Mouse (Mus musculus) liver, embryonic 16.5 days (tissue): ENCODE data around the gene Fus. TPM values are rescaled to one million over a fixed set of nuclear protein-coding genes. Genes with fewer than 3 reads are reported as not detected.

ENCODE experiments used
- ATAC-seq: fragments of 200-750 bp; cut with Nextera tagmentation; 2 replicates; pipeline ENCODE4 v1.8.0; 2017; ENCODE audit warnings: low read depth, mild to moderate bottlenecking, moderate number of reproducible peaks, moderate library complexity
- H3K27ac ChIP-seq: fragments of 300-500 bp; sonication (generic); 2 replicates; pipeline ENCODE4 v1.5.1; 2014; ENCODE audit warnings: mild to moderate bottlenecking, low read length
- H3K27me3 ChIP-seq: fragments of 300-500 bp; sonication (generic); 2 replicates; pipeline ENCODE4 v1.6.1; 2014; ENCODE audit warnings: low read depth, low read length, mixed read lengths; ENCODE audit not compliant: control insufficient read depth, insufficient read depth
- H3K36me3 ChIP-seq: fragments of 300-500 bp; sonication (generic); 2 replicates; pipeline ENCODE4 v1.6.1; 2014; ENCODE audit warnings: mild to moderate bottlenecking; ENCODE audit not compliant: control insufficient read depth, insufficient read depth
- H3K4me1 ChIP-seq: fragments of 300-500 bp; sonication (generic); 2 replicates; pipeline ENCODE4 v1.6.1; 2014; ENCODE audit warnings: low read depth, low read length, mixed read lengths; ENCODE audit not compliant: control insufficient read depth
- H3K4me2 ChIP-seq: fragments of 300-500 bp; sonication (generic); 2 replicates; pipeline ENCODE4 v1.6.1; 2014; ENCODE audit warnings: low read depth, low read length, mixed read lengths
- H3K4me3 ChIP-seq: fragments of 300-500 bp; sonication (generic); 2 replicates; pipeline ENCODE4 v1.5.1; 2014; ENCODE audit warnings: low read depth, mild to moderate bottlenecking, low read length
- H3K9ac ChIP-seq: fragments of 300-500 bp; sonication (generic); 2 replicates; pipeline ENCODE4 v1.6.1; 2014; ENCODE audit warnings: low read depth, low read length
- H3K9me3 ChIP-seq: fragments of 300-500 bp; sonication (generic); replicated peaks from 2 replicates; pipeline ENCODE4 v1.6.1; 2016; ENCODE audit warnings: low read length; ENCODE audit not compliant: control insufficient read depth
- WGBS: fragments of 180-500 bp; shearing (Covaris S2); extraction: QIAGEN DNeasy Blood & Tissue Kit; methylation state at CpG from one replicate; pipeline ENCODE4 v1.1.7; 2014; ENCODE audit not compliant: insufficient replicate concordance; 5-methylcytosine and 5-hydroxymethylcytosine counted together
- polyA plus RNA-seq: library from polyadenylated mRNA; unstranded; fragments of >200 nt; fragmentation: Nextera tagmentation; extraction: Ambion mirVana; gene quantifications from 2 replicates; pipeline ENCODE4 v1.2.1, GENCODE M21; 2015

Fus gene
- polyA plus RNA-seq, 1 experiment from 2014 or later: 92.3 TPM

DNA sequence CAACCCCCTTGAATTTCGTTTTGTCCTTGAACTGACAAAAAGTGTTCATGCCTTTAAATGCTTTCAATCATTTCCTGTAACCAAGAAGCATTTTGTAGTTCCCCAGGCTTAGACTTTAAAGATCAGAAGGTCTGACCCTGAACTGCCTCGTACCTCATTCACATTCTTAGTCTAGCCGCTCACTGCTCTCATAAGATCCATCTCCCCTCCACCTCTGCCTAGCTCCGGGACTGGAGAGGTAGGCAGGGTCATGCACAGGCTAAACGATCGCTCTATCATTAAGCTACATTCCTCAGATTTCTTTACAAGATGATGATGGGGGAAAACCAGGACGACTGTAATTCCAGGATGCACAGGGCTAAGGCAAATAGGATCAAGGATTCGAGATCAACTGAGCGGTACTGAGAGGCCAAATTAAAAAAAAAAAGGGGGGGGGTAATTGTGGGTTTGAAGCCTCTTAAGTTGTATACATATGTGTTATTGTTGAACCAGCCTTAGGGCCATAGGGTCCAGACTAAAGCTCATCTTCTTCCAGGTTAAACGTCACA is 812 bp upstream of the Fus start:
- H3K9me3 ChIP-seq: no peaks in the 10 kb centered on the region
- H3K27ac ChIP-seq: peak overlapping the region; percentile 95
- WGBS: 21% methylated on average over 10 of the region's 10 CpGs
- H3K4me1 ChIP-seq: peaks cover 17% of the 10 kb centered on the region
- H3K36me3 ChIP-seq: peaks cover 16% of the 10 kb centered on the region
- H3K9ac ChIP-seq: peak overlapping the region; percentile 95
- H3K4me2 ChIP-seq: peak overlapping the region; percentile 90
- no peak for ATAC-seq
- H3K27me3 ChIP-seq: no peaks in the 10 kb centered on the region
- H3K4me3 ChIP-seq: peak overlapping the region; percentile 95

DNA sequence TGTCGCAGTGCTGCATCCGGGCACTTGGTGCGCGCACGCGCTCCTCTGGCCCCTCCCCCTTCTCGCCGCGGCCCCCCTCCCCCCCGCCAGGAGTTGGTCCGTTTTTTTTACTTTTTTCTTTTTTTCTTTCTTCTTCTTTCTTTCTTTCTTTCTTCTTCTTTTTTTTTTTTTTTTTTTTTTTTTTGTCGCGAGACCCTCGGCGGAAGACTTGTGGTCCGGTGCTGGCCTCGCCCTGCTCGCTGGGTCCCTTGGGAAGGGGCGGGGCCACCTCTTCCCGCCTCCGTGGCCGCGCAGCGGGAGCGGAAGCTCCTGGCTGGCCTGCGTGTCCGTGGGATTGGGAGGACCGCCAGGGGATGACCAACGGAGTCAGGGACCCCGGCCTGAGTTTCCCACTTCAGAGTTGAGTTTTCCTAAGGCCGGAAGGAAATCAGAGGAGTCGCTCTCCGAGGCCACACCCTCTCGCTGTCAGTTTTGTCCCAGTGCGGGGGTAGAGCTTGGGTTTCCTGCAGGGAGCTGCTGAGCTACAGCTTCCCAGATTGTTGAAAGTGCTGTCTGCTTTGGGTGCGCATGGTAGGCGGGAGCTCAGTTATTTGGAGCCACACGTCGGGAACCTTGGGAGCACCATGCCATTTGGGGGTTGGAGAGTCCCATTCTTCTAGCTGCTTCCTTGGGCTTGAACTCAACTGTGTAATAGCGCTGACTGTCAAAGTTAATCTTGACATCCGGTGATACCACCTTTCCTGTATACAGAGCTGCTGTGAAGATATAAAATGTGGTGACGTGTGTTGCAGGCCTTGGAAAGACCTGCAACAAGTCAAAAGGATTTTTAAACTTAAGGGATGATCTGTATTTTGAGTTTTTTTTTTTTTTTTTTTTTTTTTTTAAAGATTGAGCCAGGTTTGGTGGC is 918 bp downstream of the Fus start:
- H3K27ac ChIP-seq: peak overlapping the region; percentile 95
- H3K4me3 ChIP-seq: peak overlapping the region; percentile 95
- H3K36me3 ChIP-seq: peaks cover 32% of the 10 kb centered on the region
- peaks cover 21% of the 10 kb centered on the region for H3K4me1 ChIP-seq
- peak overlapping the region; percentile 95 for H3K9ac ChIP-seq
- H3K4me2 ChIP-seq: peak overlapping the region; percentile 90
- peak; percentile 67 for ATAC-seq
- no peaks in the 10 kb centered on the region for H3K27me3 ChIP-seq
- no peaks in the 10 kb centered on the region for H3K9me3 ChIP-seq
- under 1% methylated on average over 42 of the region's 42 CpGs for WGBS

DNA sequence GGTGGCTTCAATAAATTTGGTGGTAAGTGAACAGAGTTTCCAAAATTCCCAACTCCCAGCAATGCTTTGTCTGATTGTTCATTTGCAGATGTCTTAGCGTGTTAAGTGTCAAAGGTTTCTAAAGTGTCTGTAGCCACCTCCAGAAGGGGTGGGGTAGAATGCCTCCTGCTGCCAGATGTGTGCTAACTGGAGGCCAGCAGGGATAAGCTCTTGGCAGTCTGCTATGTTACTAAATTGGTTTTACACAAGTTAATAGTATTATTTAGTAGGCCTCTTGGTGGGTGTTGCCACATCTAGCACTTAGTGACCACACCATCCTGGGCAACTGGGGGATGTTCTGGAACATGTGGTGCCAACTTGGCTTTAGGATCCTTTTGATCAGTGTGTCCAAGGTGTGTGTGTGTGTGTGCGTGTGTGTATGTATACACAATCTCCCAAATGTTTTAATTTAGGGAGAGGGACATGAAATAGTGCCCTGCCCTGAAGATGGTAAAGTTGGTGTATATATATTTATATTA is 7.2 kb downstream of the Fus start:
- no peak for ATAC-seq
- Histone ChIP-seq H3K4me2 (no peak overlapping the region), H3K27me3 (no peaks in the 10 kb centered on the region), H3K27ac (no peak overlapping the region), H3K9ac (no peak overlapping the region), H3K36me3 (peaks cover 83% of the 10 kb centered on the region), H3K9me3 (no peaks in the 10 kb centered on the region), H3K4me3 (no peak overlapping the region), H3K4me1 (peaks cover 6% of the 10 kb centered on the region)
- 82% methylated on average over 2 of the region's 2 CpGs for whole genome bisulfite sequencing

DNA sequence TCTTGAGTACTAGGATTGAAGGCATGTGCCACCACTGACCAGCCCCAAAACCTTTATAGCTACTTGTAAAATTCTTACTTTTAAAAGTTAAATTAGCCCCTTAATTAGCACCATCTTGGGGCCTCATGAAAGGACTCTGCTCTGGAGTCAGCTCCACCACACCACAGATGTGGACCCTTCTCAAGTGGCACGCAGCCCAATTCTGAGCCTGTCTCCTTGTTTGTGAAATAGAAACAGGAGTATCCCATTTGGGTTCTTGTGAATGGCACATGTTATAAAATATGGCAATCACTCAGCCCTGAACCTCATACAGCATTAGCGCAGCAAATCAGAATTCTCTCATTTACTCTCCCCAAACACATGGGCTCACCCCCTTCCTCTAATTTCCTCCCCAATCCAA is 11.6 kb downstream of the Fus start:
- Histone ChIP-seq H3K27me3 (no peaks in the 10 kb centered on the region), H3K9ac (no peak overlapping the region), H3K4me2 (no peak overlapping the region), H3K36me3 (peaks cover 87% of the 10 kb centered on the region), H3K4me1 (no peaks in the 10 kb centered on the region), H3K27ac (no peak overlapping the region), H3K4me3 (no peak overlapping the region), H3K9me3 (no peaks in the 10 kb centered on the region)
- WGBS: 94% methylated on average over 2 of the region's 2 CpGs
- no peak for ATAC-seq

DNA sequence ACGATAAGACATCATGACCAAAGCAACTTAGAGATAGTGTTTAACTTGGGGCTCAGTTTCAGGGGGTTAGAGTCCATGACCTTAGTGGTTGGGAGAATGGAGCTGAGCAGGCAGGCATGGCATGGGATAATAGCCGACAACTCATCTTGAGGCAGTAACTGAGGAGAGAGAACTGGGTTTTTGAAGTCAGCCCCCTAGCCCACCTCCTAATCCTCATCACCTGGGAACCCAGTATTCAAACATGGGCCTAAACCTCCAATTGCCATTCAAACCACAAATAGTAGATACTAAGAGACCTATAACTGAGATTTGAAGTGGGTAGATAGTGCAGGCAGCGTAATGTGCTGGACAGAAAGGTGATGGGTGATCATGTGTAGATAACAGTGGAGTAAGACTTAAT is 13.3 kb downstream of the Fus start:
- Histone ChIP-seq H3K36me3 (peaks cover 85% of the 10 kb centered on the region), H3K4me1 (no peaks in the 10 kb centered on the region), H3K27ac (no peak overlapping the region), H3K4me2 (no peak overlapping the region), H3K4me3 (no peak overlapping the region), H3K27me3 (no peaks in the 10 kb centered on the region), H3K9me3 (no peaks in the 10 kb centered on the region), H3K9ac (no peak overlapping the region)
- no peak for ATAC-seq
- 87% methylated on average over 3 of the region's 3 CpGs for WGBS

DNA sequence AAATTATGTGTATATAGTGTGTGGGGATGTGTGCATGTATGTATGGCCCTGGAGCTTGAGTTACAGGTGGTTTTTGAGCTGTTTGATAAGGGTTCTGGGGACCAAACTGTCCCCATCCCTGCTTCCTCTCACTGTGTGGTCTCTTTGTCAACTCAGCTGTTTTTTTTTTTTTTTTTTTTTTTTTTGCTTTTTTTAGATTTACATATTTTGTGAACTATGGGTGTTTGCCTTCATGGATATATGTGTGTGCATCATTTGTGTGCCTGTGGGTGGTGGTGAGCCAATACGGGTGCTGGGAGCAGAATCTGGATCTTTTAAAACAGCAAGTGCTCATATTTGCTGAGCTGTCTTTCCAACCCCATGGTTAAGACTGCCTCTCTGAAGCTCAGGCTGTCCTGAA is 21.6 kb downstream of the Fus start:
- 70% methylated on average over 1 of the region's 1 CpGs for WGBS
- no peaks in the 10 kb centered on the region for H3K9me3 ChIP-seq
- no peak overlapping the region for H3K4me2 ChIP-seq
- H3K4me1 ChIP-seq: peaks cover 27% of the 10 kb centered on the region
- no peaks in the 10 kb centered on the region for H3K27me3 ChIP-seq
- no peak overlapping the region for H3K4me3 ChIP-seq
- no peak overlapping the region for H3K9ac ChIP-seq
- no peak for ATAC-seq
- no peak overlapping the region for H3K27ac ChIP-seq
- peaks cover 29% of the 10 kb centered on the region for H3K36me3 ChIP-seq

DNA sequence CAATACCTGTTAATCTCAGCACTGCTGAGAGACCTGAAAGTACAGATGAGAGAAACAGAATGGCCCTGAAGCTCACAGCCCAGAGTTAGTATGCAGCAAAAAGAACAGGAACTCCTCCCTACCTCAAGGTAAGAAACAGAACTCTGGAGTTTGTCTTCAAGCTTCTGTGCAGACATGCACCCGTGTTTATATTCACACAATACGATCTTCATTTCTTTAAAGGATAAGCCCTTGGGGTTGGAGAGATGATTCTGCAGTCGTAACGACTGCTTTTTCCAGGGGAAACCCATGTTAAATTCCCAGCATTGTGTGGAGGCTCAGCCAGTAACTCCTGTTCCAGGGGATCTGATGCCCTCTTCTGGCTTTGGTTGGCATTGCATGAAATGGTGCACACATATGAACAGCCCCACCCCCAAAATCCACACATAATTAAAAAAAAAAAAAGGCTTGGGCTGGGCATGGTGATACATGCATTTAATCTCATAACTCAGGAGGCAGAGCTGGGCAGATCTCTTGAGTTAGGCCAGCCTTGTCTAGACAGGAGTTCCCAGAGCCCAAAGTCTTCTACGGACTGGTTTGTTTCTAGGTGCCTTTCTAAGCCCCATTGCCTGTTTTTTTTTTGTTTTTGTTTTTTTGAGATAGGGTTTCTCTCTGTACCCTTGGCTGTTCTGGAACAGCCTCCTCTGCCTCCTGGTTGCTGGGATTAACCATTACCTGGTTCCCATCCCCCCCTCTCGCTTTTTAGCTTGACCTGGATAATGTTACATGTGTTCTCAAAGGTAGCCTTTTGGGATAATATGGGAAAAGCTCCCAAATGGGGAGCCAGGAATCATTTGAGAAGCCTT is 24.6 kb downstream of the Fus start:
- Histone ChIP-seq H3K9ac (no peak overlapping the region), H3K36me3 (peaks cover 10% of the 10 kb centered on the region), H3K27ac (no peak overlapping the region), H3K4me2 (peak overlapping the region; percentile 62), H3K4me1 (peaks cover 27% of the 10 kb centered on the region), H3K9me3 (no peaks in the 10 kb centered on the region), H3K4me3 (no peak overlapping the region), H3K27me3 (no peaks in the 10 kb centered on the region)
- WGBS: 37% methylated on average over 6 of the region's 6 CpGs
- ATAC-seq: peak; percentile 42

DNA sequence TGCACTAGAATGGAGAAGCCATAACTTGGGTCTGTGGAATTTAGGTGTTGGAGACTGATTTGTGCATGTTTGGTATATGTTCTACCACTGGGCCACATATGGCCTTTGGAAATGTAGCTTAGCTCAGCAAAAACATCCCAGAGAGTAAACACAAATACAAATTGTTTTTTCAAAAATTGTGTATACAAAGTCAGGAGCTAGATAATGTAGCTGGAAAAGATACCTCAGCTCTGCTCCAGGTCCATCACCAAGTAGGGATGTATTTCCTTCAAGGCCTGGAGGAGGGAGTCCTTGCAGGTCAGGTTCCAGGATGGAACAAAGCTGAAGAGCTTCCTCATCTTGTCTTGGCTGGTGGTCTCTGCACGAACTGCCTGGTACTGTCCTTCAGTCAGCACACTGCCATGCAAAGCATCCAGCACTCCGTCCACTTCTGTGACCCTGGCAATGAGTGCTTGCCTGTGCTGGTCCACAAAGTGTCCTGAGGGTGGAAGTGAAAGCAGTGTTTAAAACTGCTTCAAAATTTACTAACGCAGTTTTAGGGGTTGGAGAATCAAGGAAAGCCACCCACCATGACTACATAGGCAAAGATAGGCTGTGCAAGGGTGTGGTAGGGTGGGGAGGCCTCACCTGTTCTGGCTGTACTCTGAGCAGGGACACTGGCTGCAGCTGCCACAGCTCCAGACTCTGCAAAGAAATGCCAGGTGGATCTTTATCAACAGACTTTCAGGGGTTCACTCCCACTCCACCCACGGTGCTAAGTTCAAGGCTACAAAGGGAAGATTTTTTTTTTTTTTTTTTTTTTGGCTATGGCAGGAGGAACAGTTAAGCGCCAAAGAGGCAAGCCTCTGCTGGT is 25.5 kb downstream of the Fus start:
- H3K4me3 ChIP-seq: peak overlapping the region; percentile 51
- no peaks in the 10 kb centered on the region for H3K9me3 ChIP-seq
- WGBS: 16% methylated on average over 5 of the region's 5 CpGs
- H3K4me1 ChIP-seq: peaks cover 27% of the 10 kb centered on the region
- H3K36me3 ChIP-seq: peaks cover 4% of the 10 kb centered on the region; the same call in 1 of the 2 replicates
- ATAC-seq: peak; percentile 52
- no peaks in the 10 kb centered on the region for H3K27me3 ChIP-seq
- H3K9ac ChIP-seq: peak overlapping the region; percentile 44
- peak overlapping the region; percentile 62 for H3K4me2 ChIP-seq
- peak overlapping the region; percentile 18; the same call in 1 of the 2 replicates for H3K27ac ChIP-seq
